Mouse (Mus musculus) heart, embryonic 13.5 days (tissue): ENCODE measurements at regions not wholly inside any gene's neighbourhood (a gene's known extent, or its start where the extent isn't known, plus 50 kb on each side); places are given as distances from the start of the nearest gene placed in this dataset.

Experiments used
- ATAC-seq: fragments of 200-750 bp; cut with Nextera tagmentation; 2 replicates; pipeline ENCODE4 v1.8.0; 2017; ENCODE audit warnings: moderate TSS enrichment; ENCODE audit not compliant: insufficient number of reproducible peaks, low FRiP score, low TSS enrichment; ENCODE audit errors: extremely low read depth
- H3K27ac ChIP-seq: fragments of 300-500 bp; sonication (generic); replicated peaks from 2 replicates; pipeline ENCODE4 v1.5.1; 2015; ENCODE audit warnings: moderate library complexity, mild to moderate bottlenecking, inconsistent platforms
- H3K27me3 ChIP-seq: fragments of 300-500 bp; sonication (generic); replicated peaks from 2 replicates; pipeline ENCODE4 v1.6.1; 2015; ENCODE audit warnings: mild to moderate bottlenecking, inconsistent platforms
- H3K36me3 ChIP-seq: fragments of 300-500 bp; sonication (generic); 2 replicates; pipeline ENCODE4 v1.6.1; 2015; ENCODE audit warnings: mild to moderate bottlenecking, inconsistent platforms
- H3K4me1 ChIP-seq: fragments of 300-500 bp; sonication (generic); 2 replicates; pipeline ENCODE4 v1.6.1; 2015; ENCODE audit warnings: inconsistent platforms
- H3K4me2 ChIP-seq: fragments of 300-500 bp; sonication (generic); 2 replicates; pipeline ENCODE4 v1.6.1; 2015; ENCODE audit warnings: inconsistent platforms, mild to moderate bottlenecking, moderate library complexity
- H3K4me3 ChIP-seq: fragments of 300-500 bp; sonication (generic); 2 replicates; pipeline ENCODE4 v1.5.1; 2015; ENCODE audit warnings: moderate library complexity, mild to moderate bottlenecking, inconsistent platforms
- H3K9ac ChIP-seq: fragments of 300-500 bp; sonication (generic); 2 replicates; pipeline ENCODE4 v1.6.1; 2015; ENCODE audit warnings: inconsistent platforms, mild to moderate bottlenecking, moderate library complexity
- H3K9me3 ChIP-seq: fragments of 300-500 bp; sonication (generic); 2 replicates; pipeline ENCODE4 v1.6.1; 2016; ENCODE audit warnings: inconsistent platforms
- WGBS: fragments of 180-500 bp; shearing (Covaris S2); methylation state at CpG from one replicate; pipeline ENCODE4 v1.1.7; 2015; ENCODE audit warnings: mixed read lengths; 5-methylcytosine and 5-hydroxymethylcytosine counted together

- Histone ChIP-seq H3K4me2 (no peak overlapping the region), H3K9ac (no peak overlapping the region), H3K4me1 (peaks cover 19% of the 10 kb centered on the region), H3K36me3 (no peaks in the 10 kb centered on the region), H3K27me3 (no peaks in the 10 kb centered on the region), H3K27ac (no peak overlapping the region), H3K4me3 (no peak overlapping the region), H3K9me3 (no peaks in the 10 kb centered on the region)
- 51% methylated on average over 4 of the region's 4 CpGs for WGBS
- no peak for ATAC-seq
Observed at GRCm38 (mm10) chr2:144188485-144188884, 82.0 kb upstream of the Mgme1 start.

DNA sequence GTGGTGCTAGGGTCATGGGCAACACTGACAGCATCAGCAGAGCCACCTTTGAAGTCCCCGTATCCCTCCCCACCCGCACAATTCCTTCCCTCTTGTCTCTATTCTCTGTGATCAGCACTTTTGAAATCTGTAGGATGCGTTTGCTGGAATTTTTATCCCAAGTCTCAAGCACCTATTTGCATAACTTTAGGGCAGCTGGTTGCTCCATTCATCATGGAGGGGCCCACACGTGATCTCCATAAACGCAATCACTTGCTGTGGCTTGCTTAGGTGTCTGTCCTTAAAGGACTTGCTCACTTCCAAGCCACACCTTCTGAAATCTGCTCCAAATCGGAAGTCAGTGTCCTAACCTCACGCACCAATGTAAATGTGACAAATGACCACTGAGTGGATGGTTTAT lies 80.7 kb upstream of the Mgme1 start:
- Histone ChIP-seq H3K27me3 (no peaks in the 10 kb centered on the region), H3K9ac (no peak overlapping the region), H3K4me1 (peaks cover 17% of the 10 kb centered on the region), H3K27ac (no peak overlapping the region), H3K9me3 (no peaks in the 10 kb centered on the region), H3K4me2 (no peak overlapping the region), H3K36me3 (no peaks in the 10 kb centered on the region), H3K4me3 (no peak overlapping the region)
- no peak for ATAC-seq
- 81% methylated on average over 7 of the region's 7 CpGs for WGBS

- Histone ChIP-seq H3K4me3 (no peak overlapping the region), H3K9me3 (no peaks in the 10 kb centered on the region), H3K27ac (no peak overlapping the region), H3K4me1 (peaks cover 17% of the 10 kb centered on the region), H3K36me3 (no peaks in the 10 kb centered on the region), H3K9ac (peak overlapping the region; percentile 47; the same call in 1 of the 2 replicates), H3K4me2 (no peak overlapping the region), H3K27me3 (no peaks in the 10 kb centered on the region; the same call in 1 of the 2 replicates)
- 46% methylated on average over 9 of the region's 9 CpGs for WGBS
- ATAC-seq: no peak; the same call in 1 of the 2 replicates
Observed at GRCm38 (mm10) chr2:144191018-144191417, 79.4 kb upstream of the Mgme1 start.

GRCm38 (mm10) chr2:144191707-144192106 lies 78.8 kb upstream of the Mgme1 start:
- WGBS: 64% methylated on average over 4 of the region's 4 CpGs
- H3K27ac ChIP-seq: no peak overlapping the region
- no peaks in the 10 kb centered on the region; the same call in 1 of the 2 replicates for H3K27me3 ChIP-seq
- no peak overlapping the region for H3K4me2 ChIP-seq
- no peak for ATAC-seq
- peaks cover 17% of the 10 kb centered on the region for H3K4me1 ChIP-seq
- H3K9ac ChIP-seq: no peak overlapping the region
- H3K36me3 ChIP-seq: no peaks in the 10 kb centered on the region
- H3K4me3 ChIP-seq: no peak overlapping the region
- no peaks in the 10 kb centered on the region for H3K9me3 ChIP-seq

- no peaks in the 10 kb centered on the region for H3K9me3 ChIP-seq
- H3K4me3 ChIP-seq: no peak overlapping the region
- H3K4me2 ChIP-seq: no peak overlapping the region
- peaks cover 17% of the 10 kb centered on the region for H3K4me1 ChIP-seq
- no peak overlapping the region for H3K9ac ChIP-seq
- no peaks in the 10 kb centered on the region; the same call in 1 of the 2 replicates for H3K27me3 ChIP-seq
- H3K27ac ChIP-seq: no peak overlapping the region
- no peak for ATAC-seq
- H3K36me3 ChIP-seq: no peaks in the 10 kb centered on the region
- WGBS: 60% methylated on average over 8 of the region's 8 CpGs
Observed at GRCm38 (mm10) chr2:144192428-144192827, 78.0 kb upstream of the Mgme1 start.

- H3K9ac ChIP-seq: no peak overlapping the region
- H3K27ac ChIP-seq: no peak overlapping the region
- H3K4me3 ChIP-seq: no peak overlapping the region
- H3K4me1 ChIP-seq: peaks cover 30% of the 10 kb centered on the region
- no peaks in the 10 kb centered on the region; the same call in 1 of the 2 replicates for H3K27me3 ChIP-seq
- no peaks in the 10 kb centered on the region for H3K36me3 ChIP-seq
- no peak overlapping the region for H3K4me2 ChIP-seq
- no peak for ATAC-seq
- H3K9me3 ChIP-seq: no peaks in the 10 kb centered on the region
- WGBS: 56% methylated on average over 14 of the region's 14 CpGs
Observed at GRCm38 (mm10) chr2:144195851-144196250, 74.6 kb upstream of the Mgme1 start.

DNA sequence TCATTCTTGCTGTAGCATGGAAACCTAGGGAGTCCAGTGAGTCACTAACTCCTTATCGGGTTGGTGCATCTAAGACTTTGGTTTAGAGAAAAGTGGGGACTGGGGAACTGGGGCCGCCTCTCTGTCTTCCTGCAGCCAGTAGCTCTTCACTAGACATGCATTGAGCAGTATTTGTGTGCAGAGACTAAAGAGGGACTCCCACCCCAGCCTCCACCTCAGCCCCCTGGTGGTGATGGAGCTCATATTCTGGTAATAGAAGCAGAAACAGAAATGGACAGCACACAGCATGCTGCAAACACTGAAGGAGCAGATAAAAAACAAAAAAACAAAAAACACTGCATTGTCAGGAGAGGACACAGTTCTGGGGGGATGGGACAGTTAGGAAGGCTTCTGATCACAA lies 73.3 kb upstream of the Mgme1 start:
- Histone ChIP-seq H3K9ac (no peak overlapping the region), H3K27ac (no peak overlapping the region; the same call in 1 of the 2 replicates), H3K4me3 (no peak overlapping the region), H3K4me2 (no peak overlapping the region), H3K36me3 (no peaks in the 10 kb centered on the region), H3K4me1 (peaks cover 27% of the 10 kb centered on the region), H3K27me3 (no peaks in the 10 kb centered on the region; the same call in 1 of the 2 replicates), H3K9me3 (no peaks in the 10 kb centered on the region)
- 72% methylated on average over 2 of the region's 2 CpGs for WGBS
- ATAC-seq: no peak

DNA sequence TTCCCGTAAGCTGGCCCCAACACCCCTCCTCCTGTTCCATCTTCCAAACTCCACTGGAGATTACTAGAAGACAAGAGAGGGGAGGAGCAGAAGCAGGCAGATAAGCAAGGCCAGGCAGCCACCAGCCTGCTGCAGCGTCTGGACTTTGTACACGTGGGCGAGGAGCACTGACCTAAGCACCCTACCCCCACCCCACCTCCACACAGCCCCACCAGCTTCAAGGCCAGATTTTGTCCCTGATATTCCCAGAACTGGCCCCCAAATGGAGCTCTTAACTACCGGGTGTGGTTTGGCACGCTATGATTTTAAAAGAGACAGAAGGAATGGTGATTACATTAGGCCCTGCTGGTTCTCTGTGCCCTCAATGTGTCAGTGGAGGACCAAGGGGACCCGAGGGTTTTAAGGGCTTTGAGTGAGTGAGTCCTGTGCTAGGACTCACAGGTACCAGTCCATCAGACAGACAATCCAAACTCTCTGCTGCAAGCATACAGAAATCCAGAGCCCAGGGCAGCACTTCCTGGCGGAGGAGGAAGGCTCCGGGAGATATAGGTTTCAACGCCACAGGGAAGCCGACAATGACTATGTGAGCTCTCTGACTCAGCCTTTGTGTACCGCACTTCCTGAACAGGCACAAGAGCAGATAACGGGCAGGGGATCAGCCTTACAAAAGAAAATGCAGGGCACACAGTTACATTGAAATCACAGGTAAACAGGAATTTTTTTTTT lies 72.0 kb upstream of the Mgme1 start:
- peaks cover 27% of the 10 kb centered on the region for H3K4me1 ChIP-seq
- no peaks in the 10 kb centered on the region for H3K36me3 ChIP-seq
- no peak overlapping the region for H3K4me3 ChIP-seq
- ATAC-seq: no peak
- H3K27ac ChIP-seq: peak overlapping the region; percentile 71
- H3K4me2 ChIP-seq: peak overlapping the region; percentile 40
- H3K9me3 ChIP-seq: no peaks in the 10 kb centered on the region
- 13% methylated on average over 13 of the region's 13 CpGs for WGBS
- peak overlapping the region; percentile 52 for H3K9ac ChIP-seq
- no peaks in the 10 kb centered on the region; the same call in 1 of the 2 replicates for H3K27me3 ChIP-seq
